Mouse (Mus musculus): Measurements from ENCODE around the gene Trim63. TPM values are rescaled to one million over a fixed set of nuclear protein-coding genes. Genes with fewer than 3 reads are reported as not detected.

Trim63 gene
- polyA plus RNA-seq, 1 experiment from 2014 or later: 1.4 TPM

DNA sequence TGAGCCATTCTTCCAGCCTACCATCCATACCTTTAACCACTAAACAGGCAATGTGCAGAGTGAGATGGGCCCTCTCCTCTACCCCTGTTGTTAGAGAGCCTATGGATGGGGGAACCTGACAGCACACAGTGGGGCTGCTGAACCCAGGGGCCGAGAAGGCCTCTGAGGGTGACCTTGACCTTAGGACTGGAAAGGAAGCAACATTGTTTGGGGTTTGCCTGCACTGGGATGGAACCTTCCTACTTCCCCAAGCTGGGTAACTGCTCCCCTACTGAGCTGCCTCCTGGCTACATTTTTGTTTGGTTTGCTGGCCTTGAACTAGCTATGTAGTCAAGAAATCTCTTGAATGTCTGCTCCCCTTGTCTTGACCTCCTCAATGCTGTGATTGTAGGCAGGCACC is 59.4 kb downstream of the Trim63 start:
- Histone ChIP-seq H3K27me3 (replicated peaks; ENCODE audit: control insufficient read depth, insufficient read depth, low read length) (peaks cover 22% of the 10 kb centered on the region), H3K9ac (ENCODE audit: low read depth, low read length) (no peak overlapping the region), H3K4me3 (ENCODE audit: low read depth, low read length) (no peak overlapping the region), H3K4me1 (replicated peaks; ENCODE audit: control insufficient read depth, insufficient read depth, low read length) (peaks cover 6% of the 10 kb centered on the region), H3K4me2 (replicated peaks; ENCODE audit: low read depth) (no peak overlapping the region), H3K9me3 (ENCODE audit: control insufficient read depth) (no peaks in the 10 kb centered on the region), H3K27ac (ENCODE audit: low read depth, low read length) (no peak overlapping the region), H3K36me3 (ENCODE audit: control insufficient read depth, insufficient read depth) (no peaks in the 10 kb centered on the region)
- TF ChIP-seq CTCF (IDR thresholded peaks at IDR 0.05; ENCODE audit: low read depth): no peak
- no peak for ATAC-seq
- WGBS: 55% methylated on average over 1 of the region's 1 CpGs

GRCm38 (mm10) chr4:134378089-134378615 is 63.2 kb downstream of the Trim63 start:
- 47% methylated on average over 10 of the region's 10 CpGs for WGBS
- no peak overlapping the region for H3K27ac ChIP-seq (ENCODE audit: low read depth, low read length)
- no peak overlapping the region for H3K9ac ChIP-seq (ENCODE audit: low read depth, low read length)
- H3K27me3 ChIP-seq (replicated peaks; ENCODE audit: control insufficient read depth, insufficient read depth, low read length): no peaks in the 10 kb centered on the region
- H3K36me3 ChIP-seq (ENCODE audit: control insufficient read depth, insufficient read depth): no peaks in the 10 kb centered on the region
- no peaks in the 10 kb centered on the region for H3K9me3 ChIP-seq (ENCODE audit: control insufficient read depth)
- no peak overlapping the region for H3K4me2 ChIP-seq (replicated peaks; ENCODE audit: low read depth)
- no peak for TF ChIP-seq CTCF (IDR thresholded peaks at IDR 0.05; ENCODE audit: low read depth)
- H3K4me3 ChIP-seq (ENCODE audit: low read depth, low read length): no peak overlapping the region
- ATAC-seq: no peak
- no peaks in the 10 kb centered on the region for H3K4me1 ChIP-seq (replicated peaks; ENCODE audit: control insufficient read depth, insufficient read depth, low read length)

Other genes starting within 250 kb of the Trim63 start
- gene Cd52, start 220.0 kb upstream of the Trim63 start, polyA plus RNA-seq (2015; fragmentation: Nextera tagmentation; extraction: Ambion mirVana): 28.7 and 31.2 TPM in 2 replicates
- 0.88 and 1.5 TPM in 2 replicates for gene Ubxn11, start 212.6 kb upstream of the Trim63 start, polyA plus RNA-seq (2015; fragmentation: Nextera tagmentation; extraction: Ambion mirVana)
- 503 and 522 TPM in 2 replicates for gene Sh3bgrl3, start 186.3 kb upstream of the Trim63 start, polyA plus RNA-seq (2015; fragmentation: Nextera tagmentation; extraction: Ambion mirVana)
- 85.9 and 91.1 TPM in 2 replicates for gene Cep85, start 128.0 kb upstream of the Trim63 start, polyA plus RNA-seq (2015; fragmentation: Nextera tagmentation; extraction: Ambion mirVana)
- not detected in 2 replicates for gene Gm7534, start 112.1 kb upstream of the Trim63 start, polyA plus RNA-seq (2015; fragmentation: Nextera tagmentation; extraction: Ambion mirVana)
- gene Catsper4, start 87.7 kb upstream of the Trim63 start, polyA plus RNA-seq (2015; fragmentation: Nextera tagmentation; extraction: Ambion mirVana): 0.60 and 0.81 TPM in 2 replicates
- gene Cnksr1, start 76.7 kb upstream of the Trim63 start, polyA plus RNA-seq (2015; fragmentation: Nextera tagmentation; extraction: Ambion mirVana): 13.8 and 15.5 TPM in 2 replicates
- 0.39 and 0.46 TPM in 2 replicates for gene E130218I03Rik, start 71.5 kb upstream of the Trim63 start, polyA plus RNA-seq (2015; fragmentation: Nextera tagmentation; extraction: Ambion mirVana)
- 9.4 and 10.5 TPM in 2 replicates for gene Zfp593, start 69.5 kb upstream of the Trim63 start, polyA plus RNA-seq (2015; fragmentation: Nextera tagmentation; extraction: Ambion mirVana)
- not detected in 2 replicates for gene Gm30191, start 68.2 kb upstream of the Trim63 start, polyA plus RNA-seq (2015; fragmentation: Nextera tagmentation; extraction: Ambion mirVana)
- gene Grrp1, start 61.0 kb upstream of the Trim63 start, polyA plus RNA-seq (2015; fragmentation: Nextera tagmentation; extraction: Ambion mirVana): 6.8 and 7.6 TPM in 2 replicates
- 9.2 and 9.6 TPM in 2 replicates for gene Pdik1l, start 27.2 kb upstream of the Trim63 start, polyA plus RNA-seq (2015; fragmentation: Nextera tagmentation; extraction: Ambion mirVana)
- gene Slc30a2, start 28.1 kb downstream of the Trim63 start, polyA plus RNA-seq (2015; fragmentation: Nextera tagmentation; extraction: Ambion mirVana): 15.4 and 39.1 TPM in 2 replicates
- 1.0 and 1.2 TPM in 2 replicates for gene Extl1, start 68.7 kb downstream of the Trim63 start, polyA plus RNA-seq (2015; fragmentation: Nextera tagmentation; extraction: Ambion mirVana)
- 39.8 and 49.2 TPM in 2 replicates for gene Pafah2, start 81.2 kb downstream of the Trim63 start, polyA plus RNA-seq (2015; fragmentation: Nextera tagmentation; extraction: Ambion mirVana)
- 398 and 412 TPM in 2 replicates for gene Stmn1, start 153.2 kb downstream of the Trim63 start, polyA plus RNA-seq (2015; fragmentation: Nextera tagmentation; extraction: Ambion mirVana)
- gene Paqr7, start 181.6 kb downstream of the Trim63 start, polyA plus RNA-seq (2015; fragmentation: Nextera tagmentation; extraction: Ambion mirVana): 62.6 and 70.3 TPM in 2 replicates
- gene Aunip, start 195.9 kb downstream of the Trim63 start, polyA plus RNA-seq (2015; fragmentation: Nextera tagmentation; extraction: Ambion mirVana): 3.8 TPM in 2 replicates
- gene Mtfr1l, start 220.3 kb downstream of the Trim63 start, polyA plus RNA-seq (2015; fragmentation: Nextera tagmentation; extraction: Ambion mirVana): 84.5 and 88.1 TPM in 2 replicates
- gene Selenon, start 237.0 kb downstream of the Trim63 start, polyA plus RNA-seq (2015; fragmentation: Nextera tagmentation; extraction: Ambion mirVana): 5.7 and 6.8 TPM in 2 replicates